Mouse (Mus musculus): ENCODE results near the gene Trem2. TPM values are rescaled to one million over a fixed set of nuclear protein-coding genes. Genes with fewer than 3 reads are reported as not detected.

Gene Trem2
- polyA plus RNA-seq, 1 experiment from 2014 or later: 5.8 TPM

GRCm38 (mm10) chr17:48355822-48356221 lies 9.6 kb downstream of the Trem2 start:
- Histone ChIP-seq H3K4me1 (replicated peaks) (no peaks in the 10 kb centered on the region), H3K4me2 (no peak overlapping the region), H3K4me3 (no peak overlapping the region), H3K27me3 (no peaks in the 10 kb centered on the region), H3K9me3 (no peaks in the 10 kb centered on the region), H3K27ac (replicated peaks) (no peak overlapping the region), H3K9ac (no peak overlapping the region), H3K36me3 (no peaks in the 10 kb centered on the region)
- WGBS: 87% methylated on average over 3 of the region's 3 CpGs
- no peak for ATAC-seq (ENCODE audit: low read depth)

GRCm38 (mm10) chr17:48357892-48358291 lies 11.7 kb downstream of the Trem2 start:
- no peak overlapping the region for H3K4me2 ChIP-seq
- H3K4me1 ChIP-seq (replicated peaks): no peaks in the 10 kb centered on the region
- no peaks in the 10 kb centered on the region for H3K27me3 ChIP-seq
- no peak for ATAC-seq (ENCODE audit: low read depth)
- WGBS: 41% methylated on average over 2 of the region's 2 CpGs
- H3K9me3 ChIP-seq: no peaks in the 10 kb centered on the region
- no peaks in the 10 kb centered on the region for H3K36me3 ChIP-seq
- no peak overlapping the region for H3K9ac ChIP-seq
- no peak overlapping the region for H3K27ac ChIP-seq (replicated peaks)
- no peak overlapping the region for H3K4me3 ChIP-seq

GRCm38 (mm10) chr17:48359616-48360015 lies 13.4 kb downstream of the Trem2 start, which contains the start of gene Treml1:
Treml1 (plus strand) TSS chr17:48359916.
- Histone ChIP-seq H3K4me1 (replicated peaks) (no peaks in the 10 kb centered on the region), H3K4me3 (no peak within 1 kb of the TSS), H3K9ac (no peak within 1 kb of the TSS), H3K36me3 (no peaks in the 10 kb centered on the region), H3K27me3 (no peaks in the 10 kb centered on the region), H3K4me2 (no peak within 1 kb of the TSS), H3K27ac (replicated peaks) (no peak within 1 kb of the TSS), H3K9me3 (no peaks in the 10 kb centered on the region)
- WGBS: 87% methylated on average over 7 of the region's 7 CpGs
- no peak for ATAC-seq (ENCODE audit: low read depth)

- Histone ChIP-seq H3K4me2 (no peak overlapping the region), H3K4me3 (no peak overlapping the region), H3K36me3 (no peaks in the 10 kb centered on the region), H3K9me3 (no peaks in the 10 kb centered on the region), H3K27ac (replicated peaks) (no peak overlapping the region), H3K27me3 (no peaks in the 10 kb centered on the region), H3K9ac (no peak overlapping the region), H3K4me1 (replicated peaks) (no peaks in the 10 kb centered on the region)
- no peak for ATAC-seq (ENCODE audit: low read depth)
- 83% methylated on average over 4 of the region's 4 CpGs for WGBS
These were observed 14.3 kb downstream of the Trem2 start for GRCm38 (mm10) chr17:48360462-48360861.

- no peak for ATAC-seq (ENCODE audit: low read depth)
- Histone ChIP-seq H3K27me3 (no peaks in the 10 kb centered on the region), H3K4me2 (no peak overlapping the region), H3K4me3 (no peak overlapping the region), H3K4me1 (replicated peaks) (no peaks in the 10 kb centered on the region), H3K36me3 (no peaks in the 10 kb centered on the region), H3K9me3 (no peaks in the 10 kb centered on the region), H3K27ac (replicated peaks) (no peak overlapping the region), H3K9ac (no peak overlapping the region)
- 79% methylated on average over 3 of the region's 3 CpGs for WGBS
These were observed 16.1 kb downstream of the Trem2 start for GRCm38 (mm10) chr17:48362346-48362745.

GRCm38 (mm10) chr17:48362966-48363365 lies 16.8 kb downstream of the Trem2 start:
- Histone ChIP-seq H3K27ac (replicated peaks) (no peak overlapping the region), H3K36me3 (no peaks in the 10 kb centered on the region), H3K27me3 (no peaks in the 10 kb centered on the region), H3K4me3 (no peak overlapping the region), H3K4me1 (replicated peaks) (no peaks in the 10 kb centered on the region), H3K9ac (no peak overlapping the region), H3K4me2 (no peak overlapping the region), H3K9me3 (no peaks in the 10 kb centered on the region)
- WGBS: 87% methylated on average over 8 of the region's 8 CpGs
- no peak for ATAC-seq (ENCODE audit: low read depth)

GRCm38 (mm10) chr17:48363421-48363965 lies 17.3 kb downstream of the Trem2 start:
- Histone ChIP-seq H3K4me1 (replicated peaks) (no peaks in the 10 kb centered on the region), H3K27ac (replicated peaks) (no peak overlapping the region), H3K4me3 (no peak overlapping the region), H3K4me2 (no peak overlapping the region), H3K27me3 (no peaks in the 10 kb centered on the region), H3K9me3 (no peaks in the 10 kb centered on the region), H3K36me3 (no peaks in the 10 kb centered on the region), H3K9ac (no peak overlapping the region)
- ATAC-seq (ENCODE audit: low read depth): no peak
- 79% methylated on average over 6 of the region's 6 CpGs for WGBS

- Histone ChIP-seq H3K27me3 (no peaks in the 10 kb centered on the region), H3K4me2 (no peak overlapping the region), H3K27ac (replicated peaks) (no peak overlapping the region), H3K4me3 (no peak overlapping the region), H3K9me3 (no peaks in the 10 kb centered on the region), H3K9ac (no peak overlapping the region), H3K4me1 (replicated peaks) (no peaks in the 10 kb centered on the region), H3K36me3 (no peaks in the 10 kb centered on the region)
- ATAC-seq (ENCODE audit: low read depth): no peak
- WGBS: 74% methylated on average over 9 of the region's 9 CpGs
These were observed 19.4 kb downstream of the Trem2 start for GRCm38 (mm10) chr17:48365511-48366155.

- no peaks in the 10 kb centered on the region for H3K27me3 ChIP-seq
- no peaks in the 10 kb centered on the region for H3K4me1 ChIP-seq (replicated peaks)
- ATAC-seq (ENCODE audit: low read depth): no peak
- no peak overlapping the region for H3K9ac ChIP-seq
- no peaks in the 10 kb centered on the region for H3K36me3 ChIP-seq
- no peak overlapping the region for H3K27ac ChIP-seq (replicated peaks)
- 75% methylated on average over 5 of the region's 5 CpGs for WGBS
- no peak overlapping the region for H3K4me3 ChIP-seq
- no peaks in the 10 kb centered on the region for H3K9me3 ChIP-seq
- no peak overlapping the region for H3K4me2 ChIP-seq
These were observed 20.6 kb downstream of the Trem2 start for GRCm38 (mm10) chr17:48366806-48367205.

- H3K4me1 ChIP-seq (replicated peaks): no peaks in the 10 kb centered on the region
- no peaks in the 10 kb centered on the region for H3K36me3 ChIP-seq
- no peak for ATAC-seq (ENCODE audit: low read depth)
- no peak overlapping the region for H3K9ac ChIP-seq
- H3K4me2 ChIP-seq: no peak overlapping the region
- no peak overlapping the region for H3K27ac ChIP-seq (replicated peaks)
- no peaks in the 10 kb centered on the region for H3K9me3 ChIP-seq
- H3K4me3 ChIP-seq: no peak overlapping the region
- no peaks in the 10 kb centered on the region for H3K27me3 ChIP-seq
These were observed 25.4 kb downstream of the Trem2 start for GRCm38 (mm10) chr17:48371621-48372020.

GRCm38 (mm10) chr17:48372987-48373386 lies 26.8 kb downstream of the Trem2 start:
- Histone ChIP-seq H3K4me3 (no peak overlapping the region), H3K9ac (no peak overlapping the region), H3K4me2 (no peak overlapping the region), H3K36me3 (no peaks in the 10 kb centered on the region), H3K9me3 (no peaks in the 10 kb centered on the region), H3K27me3 (no peaks in the 10 kb centered on the region), H3K4me1 (replicated peaks) (no peaks in the 10 kb centered on the region), H3K27ac (replicated peaks) (no peak overlapping the region)
- ATAC-seq (ENCODE audit: low read depth): no peak
- WGBS: 82% methylated on average over 8 of the region's 8 CpGs

- Histone ChIP-seq H3K9ac (no peak overlapping the region), H3K27me3 (no peaks in the 10 kb centered on the region), H3K4me2 (no peak overlapping the region), H3K4me3 (no peak overlapping the region), H3K4me1 (replicated peaks) (no peaks in the 10 kb centered on the region), H3K9me3 (no peaks in the 10 kb centered on the region), H3K36me3 (no peaks in the 10 kb centered on the region), H3K27ac (replicated peaks) (no peak overlapping the region)
- WGBS: 95% methylated on average over 1 of the region's 1 CpGs
- ATAC-seq (ENCODE audit: low read depth): no peak
These were observed 29.9 kb downstream of the Trem2 start for GRCm38 (mm10) chr17:48376102-48376501.

- no peaks in the 10 kb centered on the region for H3K9me3 ChIP-seq
- no peak for ATAC-seq (ENCODE audit: low read depth)
- no peak overlapping the region for H3K9ac ChIP-seq
- no peak overlapping the region for H3K4me3 ChIP-seq
- H3K36me3 ChIP-seq: no peaks in the 10 kb centered on the region
- H3K4me1 ChIP-seq (replicated peaks): no peaks in the 10 kb centered on the region
- no peak overlapping the region for H3K27ac ChIP-seq (replicated peaks)
- H3K27me3 ChIP-seq: no peaks in the 10 kb centered on the region
- H3K4me2 ChIP-seq: no peak overlapping the region
These were observed 32.8 kb downstream of the Trem2 start for GRCm38 (mm10) chr17:48379050-48379449.
